Mouse (Mus musculus) lung, postnatal 36 days (tissue): ENCODE measurements around the gene Medag.
A peak's percentile ranks its signal among the peaks of the same experiment; 100 is the strongest.

ENCODE experiments used
- DNase-seq: peaks from one replicate; pipeline ENCODE4 v3.0.0; 2022; ENCODE audit warnings: mixed read lengths

Medag gene

DNA sequence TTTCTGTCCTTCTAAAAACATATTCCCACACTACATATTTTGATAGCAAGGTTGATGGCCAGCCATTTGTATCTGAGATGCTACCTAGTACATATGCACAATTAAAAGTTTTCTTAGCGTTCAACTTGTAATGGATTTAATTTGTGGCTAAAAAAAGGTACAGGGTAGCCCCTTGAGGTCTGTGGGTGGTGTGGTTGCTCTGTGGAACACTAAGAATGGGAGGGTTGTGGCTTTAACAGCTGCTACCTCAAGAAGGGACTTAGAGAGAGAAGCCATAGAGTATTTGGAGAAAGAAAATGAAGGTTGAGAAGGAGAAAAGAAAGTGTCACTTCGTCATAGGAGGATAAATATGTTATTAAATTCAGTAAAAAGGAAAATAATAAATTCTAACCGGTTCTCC, 19.4 kb downstream of the Medag start:
- DNase-seq: no peak

DNA sequence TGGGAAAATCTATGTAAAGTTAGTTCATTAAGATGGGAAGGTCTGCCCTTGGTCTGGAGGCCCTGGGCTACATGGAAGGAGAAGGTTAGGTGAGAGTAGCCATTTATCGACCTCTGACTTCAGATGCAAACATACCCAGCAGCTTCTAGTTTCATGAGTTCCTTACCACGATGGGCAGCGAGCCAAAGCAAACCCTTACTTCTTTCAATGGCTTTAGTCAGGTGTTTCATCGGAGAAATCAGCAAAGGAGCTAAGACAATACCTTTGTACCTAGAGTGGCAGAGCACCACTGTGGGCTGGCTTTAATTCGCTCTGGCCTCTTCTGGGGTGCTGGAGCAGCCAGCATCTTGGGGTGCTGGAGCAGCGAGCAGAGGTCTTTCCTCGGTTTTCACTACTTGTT, 22.1 kb downstream of the Medag start:
- peak; percentile 89 for DNase-seq

DNA sequence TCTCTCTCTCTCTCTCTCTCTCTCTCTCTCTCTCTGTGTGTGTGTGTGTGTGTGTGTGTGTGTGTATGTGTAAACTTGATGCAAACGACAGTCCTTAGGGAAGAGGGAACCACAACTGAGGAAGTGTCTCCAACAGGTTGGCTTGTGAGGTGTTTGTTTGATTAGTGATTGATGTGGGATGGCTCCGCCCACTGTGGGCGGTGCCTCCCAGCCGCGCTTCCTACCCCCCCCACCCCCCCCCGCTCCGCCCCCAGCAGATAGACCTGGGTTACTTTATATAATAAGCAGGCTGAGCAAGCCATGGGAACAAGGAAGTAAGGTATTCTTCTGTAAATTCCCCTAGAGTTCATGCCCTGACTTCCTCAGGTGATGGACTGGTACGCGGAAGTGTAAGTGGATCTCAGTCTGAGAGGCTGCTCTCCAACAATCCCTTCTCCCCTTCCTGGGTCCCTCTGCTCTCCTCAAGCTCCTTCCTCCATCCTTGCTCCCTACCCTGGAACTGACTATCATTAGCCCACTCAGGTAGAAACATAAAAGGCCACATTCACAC, 22.7 kb downstream of the Medag start:
- peak; percentile 24 for DNase-seq

DNA sequence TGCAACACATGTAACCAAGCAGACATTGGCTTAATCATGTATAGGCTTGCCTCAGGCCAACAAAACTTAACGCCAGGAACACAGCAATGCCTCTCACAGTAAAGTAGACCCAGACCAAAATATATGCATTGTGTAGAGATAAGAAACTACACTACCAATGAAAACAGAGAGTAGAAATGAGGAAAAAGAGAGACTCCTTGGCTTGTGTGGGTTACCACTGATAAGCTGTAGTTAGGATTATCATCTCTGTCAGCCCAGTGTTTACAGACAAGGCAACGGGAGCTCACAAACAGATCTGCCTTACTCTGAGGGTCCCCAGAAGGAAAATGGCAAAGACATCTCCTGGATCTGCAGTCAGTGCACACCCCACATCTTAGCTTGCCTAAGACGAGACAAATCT, 25.0 kb downstream of the Medag start:
- DNase-seq: no peak

DNA sequence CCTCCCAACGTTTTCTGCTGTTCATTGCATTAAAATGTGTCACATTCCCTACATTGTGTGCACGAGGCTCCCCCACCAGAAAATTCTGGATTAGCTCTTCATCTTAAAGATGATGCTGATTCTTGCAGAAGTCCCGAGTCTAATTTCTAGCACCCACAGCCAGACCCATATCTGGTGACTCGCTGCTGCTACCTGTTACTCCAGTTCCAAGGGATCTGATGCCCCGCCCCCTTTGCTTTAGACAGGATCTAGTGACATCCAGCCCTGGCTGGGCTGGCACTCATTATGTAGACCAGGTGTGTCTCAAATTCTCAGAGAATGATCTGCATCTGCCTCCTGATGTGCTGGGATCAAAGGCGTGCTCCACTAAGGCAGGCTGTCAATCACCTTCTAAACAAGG, 25.6 kb downstream of the Medag start:
- DNase-seq: no peak

DNA sequence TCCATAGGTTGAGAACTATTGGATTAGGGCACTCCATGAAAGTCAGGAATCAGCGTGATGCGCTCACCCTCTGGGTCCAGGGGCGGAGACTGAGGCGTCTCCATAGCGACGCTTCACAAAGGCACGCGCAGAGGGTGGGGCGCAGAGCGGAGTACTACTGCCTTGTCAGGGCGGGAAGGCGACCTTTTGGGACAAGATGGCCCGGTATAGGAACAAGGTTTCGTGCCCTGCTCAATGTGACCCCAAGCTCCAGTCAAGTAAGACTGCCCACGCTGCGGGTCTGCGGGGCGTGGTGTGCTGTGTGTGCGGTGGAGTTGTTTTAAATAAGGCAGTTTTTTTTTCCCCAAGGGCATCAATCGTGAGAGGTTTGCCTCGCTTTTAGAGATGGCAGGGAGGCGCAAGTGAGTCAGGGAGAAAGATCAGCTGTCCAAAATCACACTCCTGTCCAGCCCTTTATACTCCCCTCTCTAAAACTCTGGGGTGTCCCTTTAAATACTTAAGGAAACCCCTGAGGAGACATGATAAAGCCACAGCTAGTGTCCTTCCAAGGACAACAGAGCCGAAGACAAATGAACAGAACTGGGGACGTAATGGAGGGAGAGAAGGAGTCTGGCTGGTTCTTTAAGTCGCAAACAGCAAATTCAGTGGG, 28.1 kb downstream of the Medag start, which contains the start of gene Tex26:
Gene Tex26, plus strand, starts transcription at position 130 of the 649 bp plus-strand sequence.
- peak; percentile 74 for DNase-seq

DNA sequence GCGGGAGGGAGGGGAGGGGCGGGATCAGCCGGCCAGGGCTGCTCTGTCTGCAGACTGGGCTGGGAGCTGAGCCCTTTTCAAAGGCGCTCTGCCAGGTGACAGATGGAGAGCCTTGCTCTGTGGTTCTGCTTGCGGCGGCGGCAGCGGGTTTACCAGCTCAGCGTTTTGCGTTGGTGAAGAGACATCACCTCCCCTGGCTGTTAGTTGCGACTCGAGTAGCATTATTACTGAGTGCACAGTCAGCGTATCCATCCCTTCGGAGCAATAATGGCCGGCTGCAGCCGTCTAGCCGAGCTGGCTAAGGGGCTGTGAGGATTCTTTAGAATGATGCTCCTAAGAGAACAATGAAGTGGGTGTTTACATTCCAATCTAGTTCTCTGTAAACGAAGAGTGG, 28.6 kb downstream of the Medag start:
- peak; percentile 49 for DNase-seq

DNA sequence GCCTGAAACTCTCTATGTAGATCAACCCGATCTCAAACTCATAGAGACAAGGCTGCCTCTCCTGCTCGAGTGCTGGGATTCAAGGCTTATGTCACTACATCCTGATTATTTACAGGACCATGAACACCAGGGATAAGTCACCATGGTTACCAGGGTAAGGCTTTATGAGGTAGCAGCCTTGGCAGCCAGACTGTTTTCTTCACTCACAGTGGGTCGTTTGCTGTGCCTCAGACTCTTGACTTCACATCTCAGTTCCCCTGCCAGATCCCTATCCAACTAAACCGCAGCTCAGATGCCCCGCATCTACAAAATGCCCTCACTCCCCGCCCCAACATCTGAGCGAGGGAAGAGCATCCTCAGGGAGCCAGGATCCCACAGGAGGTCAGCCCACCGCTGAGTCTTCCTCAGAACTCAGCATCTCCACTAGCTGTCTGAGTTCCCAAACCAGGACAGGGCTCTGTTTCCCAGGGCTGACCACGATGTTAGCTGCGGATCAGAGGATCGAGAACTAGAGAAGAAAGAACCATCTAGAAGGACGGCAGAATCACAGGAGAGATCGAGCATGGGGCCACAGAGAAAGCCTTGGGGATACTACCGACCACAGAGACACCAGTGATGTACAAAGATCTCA, 30.2 kb downstream of the Medag start:
- DNase-seq: no peak

DNA sequence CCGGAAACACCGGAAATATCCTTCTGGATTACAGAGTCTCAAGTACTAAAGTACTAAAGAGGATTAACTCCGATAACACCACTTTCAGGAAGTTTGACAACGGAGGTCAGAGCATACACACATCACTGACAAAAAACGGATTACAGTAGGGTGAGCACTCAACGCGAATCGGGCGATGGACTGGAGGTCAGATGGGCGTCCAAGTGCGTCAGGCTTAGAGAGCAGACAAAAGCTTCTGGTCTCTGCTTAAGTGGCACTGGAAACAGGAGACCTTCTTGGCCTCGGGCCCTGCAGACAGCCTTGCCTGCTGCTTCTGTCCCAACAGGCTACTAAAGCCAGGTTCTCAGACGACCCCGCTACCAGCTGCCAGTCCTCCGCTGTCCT, 30.7 kb downstream of the Medag start:
- peak; percentile 13 for DNase-seq

DNA sequence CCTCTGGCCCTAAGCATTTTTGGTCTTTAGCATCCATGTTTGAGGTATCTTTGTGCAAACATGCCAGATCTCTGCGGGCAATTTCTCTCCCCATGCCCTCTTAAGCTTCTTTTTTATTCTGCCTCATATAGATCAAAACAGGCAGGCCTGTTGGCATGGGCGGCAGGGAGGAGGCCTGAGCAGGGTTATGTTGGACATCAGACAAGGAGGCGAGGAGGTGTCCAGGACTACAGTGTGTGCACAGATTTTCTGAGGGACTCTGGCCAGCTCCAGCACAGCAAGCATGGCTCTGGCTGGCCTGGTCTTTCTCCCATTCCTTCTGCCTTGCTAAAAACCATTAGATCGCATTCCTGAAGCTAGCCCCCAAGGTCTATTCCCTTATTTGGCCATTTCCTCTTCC, 32.9 kb downstream of the Medag start:
- no peak for DNase-seq

DNA sequence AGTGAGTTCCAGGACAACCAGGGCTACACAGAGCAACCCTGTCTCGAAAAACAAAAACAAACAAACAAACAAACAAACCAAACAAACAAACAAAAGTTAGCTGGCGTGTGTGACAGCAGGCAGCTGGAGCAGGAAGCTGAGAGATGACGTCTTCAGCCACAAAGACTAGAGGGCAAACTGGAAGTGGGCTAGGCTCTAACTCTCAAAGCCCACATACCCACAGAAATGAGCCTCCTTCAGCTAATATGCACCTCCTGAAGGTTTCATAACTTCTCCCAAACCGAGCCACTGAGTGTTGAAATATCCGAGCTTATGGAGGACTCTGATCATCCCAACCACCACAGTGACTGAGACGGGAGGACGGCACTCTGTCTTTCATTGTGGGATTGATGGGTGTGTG, 34.9 kb downstream of the Medag start:
- no peak for DNase-seq

DNA sequence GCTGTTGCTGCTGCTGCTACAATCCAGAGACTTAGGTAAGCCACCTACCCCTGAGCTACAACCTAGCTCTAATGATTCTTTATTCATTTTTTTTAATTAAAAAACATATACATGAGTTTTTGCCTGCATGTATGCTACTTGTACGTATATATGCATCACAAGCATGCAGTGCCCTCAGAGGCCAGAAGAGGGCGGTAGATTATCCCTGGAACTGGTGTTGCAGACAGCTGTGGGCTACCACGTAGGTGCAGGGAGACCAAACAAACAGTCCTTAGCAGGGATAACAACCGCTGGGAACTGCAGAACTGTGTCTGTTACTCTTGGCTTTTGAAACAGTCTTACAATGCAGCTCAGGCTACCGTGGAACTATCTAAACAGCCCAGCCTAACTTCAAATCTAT, 36.2 kb downstream of the Medag start:
- DNase-seq: no peak

DNA sequence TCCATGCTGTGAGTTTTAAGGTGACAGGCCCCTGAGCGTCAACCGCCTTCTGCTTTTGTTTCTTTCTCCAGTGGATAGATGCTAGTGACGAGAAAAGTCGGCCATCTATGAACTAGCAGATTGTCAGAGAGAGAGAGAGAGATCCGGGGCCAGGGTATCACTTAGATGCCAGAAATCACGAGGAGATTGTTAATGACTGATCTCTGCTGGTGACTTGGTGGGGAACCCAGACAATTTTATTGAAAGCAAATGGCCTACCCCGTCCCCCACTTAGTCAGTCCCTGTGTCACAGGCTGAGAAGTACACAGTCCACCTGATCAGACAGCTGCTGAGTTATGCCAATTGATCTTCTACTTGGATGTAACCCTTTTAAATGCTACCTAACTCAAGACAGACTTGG, 37.9 kb downstream of the Medag start:
- no peak for DNase-seq

DNA sequence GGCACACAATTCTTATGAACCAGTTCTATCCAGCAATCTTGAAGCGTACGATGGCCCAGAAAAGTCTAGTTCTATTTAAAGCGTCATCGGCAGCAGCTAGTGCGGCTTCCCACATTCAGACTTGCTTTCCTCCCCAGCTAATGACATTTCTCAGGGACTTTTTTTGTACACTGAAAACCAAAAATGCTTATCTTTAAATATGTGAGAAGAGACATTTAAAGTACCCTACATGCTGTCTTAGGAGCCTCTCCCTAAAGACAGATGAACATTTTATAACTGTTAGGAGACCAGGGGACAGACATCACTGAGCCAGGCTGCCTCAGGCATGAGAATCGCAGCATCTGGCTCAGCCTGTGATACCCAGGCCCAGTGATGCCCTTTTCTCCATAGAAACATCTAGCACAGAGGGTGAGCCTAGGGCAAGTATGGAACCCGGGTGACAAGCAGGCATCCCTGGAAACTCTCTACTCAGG, 39.7 kb downstream of the Medag start:
- no peak for DNase-seq

DNA sequence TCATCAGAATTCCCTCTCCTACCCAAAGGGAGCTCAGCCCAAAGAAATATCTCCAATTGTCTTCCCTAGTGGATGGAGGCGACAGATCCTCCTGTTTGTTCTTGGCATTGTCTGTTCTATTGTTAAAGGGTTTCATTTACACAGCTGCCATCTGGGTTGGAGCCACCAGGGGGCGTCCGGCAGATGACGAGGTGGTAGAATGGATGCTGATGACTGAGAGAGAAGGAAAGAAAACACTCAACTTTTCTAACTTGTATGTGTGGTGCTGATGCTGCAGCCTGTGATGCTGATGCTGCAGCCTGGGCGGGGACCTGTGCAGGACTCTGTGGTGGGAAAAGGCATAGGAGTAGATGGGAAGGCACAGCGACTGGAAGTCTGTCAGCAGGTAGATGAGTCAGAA, 42.7 kb downstream of the Medag start:
- DNase-seq: peak; percentile 85

DNA sequence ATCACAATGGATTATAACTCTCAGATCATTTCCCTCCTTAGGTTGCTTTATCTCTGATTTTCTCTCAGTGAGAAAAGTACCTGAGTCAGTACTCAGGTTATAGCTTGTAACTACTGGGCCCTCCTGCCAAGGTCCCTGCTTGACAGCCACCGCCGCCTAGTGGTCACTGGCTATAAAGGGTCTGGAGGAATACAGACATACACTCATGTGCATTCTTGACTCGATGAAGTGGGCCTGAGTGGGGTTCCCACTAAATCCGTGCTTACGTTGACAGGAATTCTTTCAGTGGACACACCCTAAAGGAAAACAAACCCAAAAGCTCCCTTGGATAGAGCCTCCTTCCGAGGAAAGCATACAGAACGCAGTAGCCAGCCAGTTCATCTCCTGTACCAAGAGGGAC, 45.0 kb downstream of the Medag start:
- peak; percentile 54 for DNase-seq

DNA sequence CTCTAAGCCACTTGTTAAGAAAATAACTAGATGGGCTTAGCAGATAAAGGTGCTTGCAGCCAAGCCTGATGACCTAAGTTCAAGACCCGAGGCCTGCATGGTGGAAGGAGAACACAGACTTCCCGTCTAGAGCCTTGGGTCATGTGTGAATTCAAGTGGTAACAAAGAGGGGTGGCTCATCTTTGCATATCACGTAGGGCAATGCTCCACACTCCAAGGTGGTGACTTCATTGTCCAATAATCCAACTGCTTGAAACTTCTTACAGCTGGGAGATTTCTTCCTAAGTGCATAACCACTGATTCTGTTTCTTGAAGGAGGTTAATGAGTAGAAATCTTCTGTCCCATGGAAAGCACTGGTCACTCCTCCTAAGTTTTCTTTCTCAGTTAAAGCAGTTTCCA, 50.5 kb downstream of the Medag start:
- DNase-seq: no peak

DNA sequence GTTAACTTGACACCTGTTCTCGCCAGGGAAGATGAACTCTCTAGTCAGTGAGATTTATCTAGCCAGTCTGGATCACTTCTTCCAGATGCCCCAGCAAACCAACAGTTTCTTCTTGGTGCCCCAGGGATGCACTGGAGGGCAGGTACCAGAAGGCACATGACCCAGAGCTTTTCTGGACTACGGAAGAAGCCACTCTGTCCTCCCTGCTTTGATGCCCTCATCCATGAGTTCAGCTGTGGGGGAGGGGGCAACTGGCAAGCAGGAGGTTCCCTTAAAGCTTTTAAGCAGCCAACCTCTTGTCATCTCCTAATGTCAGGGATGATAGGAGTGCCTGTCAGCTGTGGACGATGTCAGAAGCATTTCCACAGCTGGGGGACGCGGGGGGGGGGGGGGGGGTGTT, 53.8 kb downstream of the Medag start:
- no peak for DNase-seq

DNA sequence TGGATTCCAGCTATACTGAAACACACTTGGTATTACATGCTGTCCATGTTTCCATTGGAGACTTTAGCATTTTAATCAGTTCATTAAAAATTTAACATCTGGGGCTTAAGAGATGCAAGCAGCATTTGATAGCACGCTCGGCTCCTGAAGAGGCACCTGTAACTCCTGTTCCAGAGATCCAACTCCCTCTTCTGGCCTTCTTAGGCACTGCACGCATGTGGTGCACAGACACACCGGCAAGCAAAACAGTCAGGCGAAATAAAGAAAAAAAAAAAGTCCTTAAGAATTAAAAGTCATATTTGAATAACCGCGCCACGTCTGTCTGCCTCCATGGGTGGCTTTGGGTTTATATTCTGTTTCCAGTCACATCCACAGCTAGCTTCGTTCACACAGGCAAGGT, 62.6 kb downstream of the Medag start:
- DNase-seq: no peak

DNA sequence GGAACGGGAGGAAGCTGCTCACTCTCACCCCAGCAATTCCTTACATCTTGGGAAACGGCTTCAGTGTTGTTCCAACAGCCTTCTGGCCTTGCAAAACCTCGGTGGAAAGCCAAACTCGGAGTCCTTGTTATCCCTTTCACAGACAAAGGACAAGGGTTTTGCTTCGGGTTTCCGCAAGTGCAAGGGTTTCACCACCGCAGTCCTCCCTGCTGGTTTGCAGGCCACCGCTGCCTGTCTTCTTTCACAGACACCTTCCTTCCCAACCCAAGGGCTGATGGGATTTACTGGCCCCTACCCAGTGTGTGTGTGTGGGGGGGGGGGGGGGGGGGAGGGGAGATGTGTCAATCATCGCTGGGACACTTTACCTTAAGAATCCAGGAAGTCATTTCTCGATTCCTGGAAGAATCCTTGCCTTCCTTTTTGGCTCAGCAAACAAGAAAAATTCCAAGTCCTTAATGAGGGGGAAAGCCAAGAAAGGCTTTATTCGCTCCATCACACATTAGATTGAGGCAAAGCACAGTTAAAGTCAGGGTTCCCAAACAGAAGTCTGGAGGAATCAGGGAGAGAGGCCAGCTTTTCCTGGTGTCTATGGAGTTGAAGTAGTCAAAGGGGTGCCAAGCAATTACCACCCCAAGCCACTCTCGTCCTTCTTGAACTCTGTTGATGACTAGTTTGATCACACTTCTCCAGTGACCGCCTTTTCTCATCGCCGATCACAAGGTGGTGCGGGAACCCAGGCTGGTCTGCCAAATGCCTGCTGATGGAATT, 63.3 kb downstream of the Medag start:
- DNase-seq: peak; percentile 27
